In the genomic region with DNA sequence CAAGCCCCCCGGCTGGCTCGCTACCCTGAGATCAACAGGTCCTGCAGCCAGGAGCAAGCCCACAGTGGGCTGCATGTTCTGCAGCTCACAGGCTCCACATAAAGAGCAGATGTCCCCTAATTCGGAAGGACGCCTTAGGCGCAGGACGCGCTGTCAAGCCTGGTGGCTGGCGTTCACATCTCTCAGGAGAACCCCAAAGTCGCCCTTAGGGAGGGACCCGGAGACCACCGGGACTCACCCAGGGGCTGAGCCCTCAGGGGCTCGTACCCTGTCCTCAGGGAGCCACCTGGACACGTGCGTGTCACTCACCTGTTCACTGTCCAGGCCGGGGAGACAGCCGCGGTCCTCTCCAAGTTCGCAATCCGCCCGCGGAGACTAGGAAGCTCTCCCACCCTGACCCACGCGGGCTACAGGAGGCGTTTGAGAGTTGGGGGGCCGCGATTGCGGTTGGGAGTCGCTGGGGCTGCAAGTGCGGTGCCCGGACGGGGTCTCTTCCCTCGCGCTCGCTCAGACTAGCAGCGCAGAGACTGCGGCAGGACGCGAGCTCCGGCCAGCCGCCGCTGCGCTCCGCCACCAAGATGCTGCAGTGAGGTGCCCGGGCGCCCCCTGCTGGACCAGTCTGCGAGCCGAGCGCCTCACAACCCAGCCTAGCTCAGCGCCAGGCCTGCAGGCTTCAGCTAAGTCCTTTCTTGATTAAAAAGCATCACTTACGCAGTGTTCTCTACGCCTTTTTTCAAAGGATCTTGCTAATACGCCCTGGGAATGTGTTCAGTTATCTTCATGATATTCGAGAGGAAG, we compare ENCODE assay signal across 8 mouse cellular contexts. TPM values are rescaled to one million over a fixed set of nuclear protein-coding genes. Genes with fewer than 3 reads are reported as not detected.
DNase-seq lines count a peak whose midpoint lies in the region; ATAC-seq and TF ChIP-seq lines count a peak whose summit lies in the region.

No protein-coding gene starts in this region.

- H3K4me3 ChIP-seq in forebrain, embryonic 13.5 days, result peak overlapping the region; percentile 50
- H3K4me3 ChIP-seq in heart, postnatal 0 days (ENCODE audit: low read depth, low read length), result peak overlapping the region; percentile 58
- H3K4me3 ChIP-seq in liver, embryonic 14.5 days (ENCODE audit: insufficient read depth in 1 of 2, low read depth in 2 of 2, low read length in 2 of 2), result peak overlapping the region; percentile 20 to 34
- peak overlapping the region; percentile 64 for H3K4me3 ChIP-seq in stomach, embryonic 14.5 days (ENCODE audit: low read depth, low read length)

- DNase-seq in B cell, adult 2 months, result peak; percentile 90
- peak; percentile 17 for DNase-seq in c-Kit-positive CD71-positive TER-119-negative erythroid progenitor cells, embryonic 14.5 days (ENCODE audit: low read depth)
- peak; percentile 81 for DNase-seq in heart, postnatal 0 days (ENCODE audit: low spot score)
- peak; percentile 98 for DNase-seq in kidney, postnatal 4 days
- DNase-seq in liver, embryonic 14.5 days (ENCODE audit: low read depth in 3 of 3, low spot score in 3 of 3), result peak; percentile 20 to 35 (median 20)
- peak; percentile 93 for DNase-seq in neural tube, embryonic 10.5 days (ENCODE audit: extremely low spot score, low spot score)

- no peak for TF ChIP-seq EP300 in heart, postnatal 0 days (IDR thresholded peaks at IDR 0.05; ENCODE audit: low read depth)
- no peak for TF ChIP-seq EP300 in liver, embryonic 14.5 days (IDR thresholded peaks at IDR 0.05; ENCODE audit: low read depth)

- no peaks in the 10 kb centered on the region for H3K9me3 ChIP-seq in forebrain, embryonic 13.5 days (replicated peaks)
- no peaks in the 10 kb centered on the region for H3K9me3 ChIP-seq in heart, postnatal 0 days (replicated peaks; ENCODE audit: control insufficient read depth, low read length)
- no peaks in the 10 kb centered on the region for H3K9me3 ChIP-seq in liver, embryonic 14.5 days (ENCODE audit: control insufficient read depth, low read length)
- no peaks in the 10 kb centered on the region for H3K9me3 ChIP-seq in stomach, embryonic 14.5 days (ENCODE audit: control insufficient read depth, low read depth, low read length)

- peaks cover 21% of the 10 kb centered on the region for H3K4me1 ChIP-seq in forebrain, embryonic 13.5 days
- no peaks in the 10 kb centered on the region for H3K4me1 ChIP-seq in heart, postnatal 0 days (ENCODE audit: control insufficient read depth, insufficient read depth)
- H3K4me1 ChIP-seq in liver, embryonic 14.5 days (replicated peaks; ENCODE audit: control insufficient read depth in 2 of 2, insufficient read depth in 2 of 2, low read length in 1 of 2), result no peaks in the 10 kb centered on the region
- H3K4me1 ChIP-seq in stomach, embryonic 14.5 days (ENCODE audit: control insufficient read depth, insufficient read depth, low read length), result peaks cover 8% of the 10 kb centered on the region

- H3K27me3 ChIP-seq in forebrain, embryonic 13.5 days, result peaks cover 18% of the 10 kb centered on the region
- peaks cover 17% of the 10 kb centered on the region for H3K27me3 ChIP-seq in heart, postnatal 0 days (ENCODE audit: control insufficient read depth, insufficient read depth, low read length)
- H3K27me3 ChIP-seq in liver, embryonic 14.5 days (ENCODE audit: control insufficient read depth, insufficient read depth, low read length), result peaks cover 13% of the 10 kb centered on the region
- H3K27me3 ChIP-seq in stomach, embryonic 14.5 days (ENCODE audit: control insufficient read depth, insufficient read depth, low read length), result no peaks in the 10 kb centered on the region

- peak overlapping the region; percentile 91 for H3K4me2 ChIP-seq in forebrain, embryonic 13.5 days
- H3K4me2 ChIP-seq in heart, postnatal 0 days (ENCODE audit: low read depth, low read length), result peak overlapping the region; percentile 91
- peak overlapping the region; percentile 42 for H3K4me2 ChIP-seq in liver, embryonic 14.5 days (ENCODE audit: low read depth)
- H3K4me2 ChIP-seq in stomach, embryonic 14.5 days (replicated peaks; ENCODE audit: low read depth, low read length), result peak overlapping the region; percentile 71

- under 1% methylated on average over 53 of the region's 53 CpGs for WGBS in forebrain, embryonic 13.5 days
- 2% methylated on average over 48 of the region's 53 CpGs for WGBS in heart, postnatal 0 days
- WGBS in liver, embryonic 14.5 days (ENCODE audit: insufficient replicate concordance), result 1% methylated on average over 46 of the region's 53 CpGs
- 1% methylated on average over 52 of the region's 53 CpGs for WGBS in stomach, embryonic 14.5 days

- H3K9ac ChIP-seq in forebrain, embryonic 13.5 days, result peak overlapping the region; percentile 58
- peak overlapping the region; percentile 53 for H3K9ac ChIP-seq in heart, postnatal 0 days (replicated peaks; ENCODE audit: low read depth, low read length)
- H3K9ac ChIP-seq in liver, embryonic 14.5 days (replicated peaks), result no peak overlapping the region
- H3K9ac ChIP-seq in stomach, embryonic 14.5 days (replicated peaks; ENCODE audit: low read depth, low read length), result peak overlapping the region; percentile 43

- H3K36me3 ChIP-seq in forebrain, embryonic 13.5 days (ENCODE audit: poor library complexity, severe bottlenecking), result no peaks in the 10 kb centered on the region
- H3K36me3 ChIP-seq in heart, postnatal 0 days (replicated peaks; ENCODE audit: control insufficient read depth, insufficient read depth, low read length), result no peaks in the 10 kb centered on the region
- no peaks in the 10 kb centered on the region for H3K36me3 ChIP-seq in liver, embryonic 14.5 days (replicated peaks; ENCODE audit: control insufficient read depth, insufficient read depth, low read depth)
- no peaks in the 10 kb centered on the region for H3K36me3 ChIP-seq in stomach, embryonic 14.5 days (ENCODE audit: control insufficient read depth, insufficient read depth, low read length)

- ATAC-seq in forebrain, embryonic 13.5 days, result peak; percentile 97
- ATAC-seq in heart, postnatal 0 days (ENCODE audit: insufficient read depth, low read depth), result peak; percentile 92
- ATAC-seq in liver, embryonic 14.5 days (ENCODE audit: insufficient read depth), result peak; percentile 69
- peak; percentile 91 for ATAC-seq in stomach, embryonic 14.5 days (ENCODE audit: insufficient number of reproducible peaks, insufficient read depth, low FRiP score, low read depth)

- TF ChIP-seq CTCF in heart, postnatal 0 days (IDR thresholded peaks at IDR 0.05; ENCODE audit: low read depth), result peak; percentile 95
- peak; percentile 82 for TF ChIP-seq CTCF in liver, embryonic 14.5 days (IDR thresholded peaks at IDR 0.05; ENCODE audit: low read depth)

- no peak overlapping the region for H3K27ac ChIP-seq in forebrain, embryonic 13.5 days
- H3K27ac ChIP-seq in heart, postnatal 0 days (ENCODE audit: low read depth), result 0 out of 2 replicates have a peak overlapping the region, but pooled peaks have one; percentile 2
- no peak overlapping the region for H3K27ac ChIP-seq in liver, embryonic 14.5 days
- H3K27ac ChIP-seq in stomach, embryonic 14.5 days (ENCODE audit: low read length), result peak overlapping the region; percentile 49; the same call in 1 of the 2 replicates

RNA-seq across cellular contexts. Expression of gene Rerg, which starts 0.9 kb away (rescaled TPM):
- 3.4 and 4.1 TPM in 2 replicates for polyA plus RNA-seq in forebrain, embryonic 13.5 days (2015; fragmentation: Nextera tagmentation; extraction: Ambion mirVana)
- 0.88 and 1.6 TPM in 2 replicates for total RNA-seq in heart, postnatal 0 days (2014; rRNA removed; ENCODE audit: low replicate concordance)
- 4.3 and 5.1 TPM in 2 replicates for polyA plus RNA-seq in heart, postnatal 0 days (2015; fragmentation: Nextera tagmentation; extraction: Ambion mirVana)
- polyA plus RNA-seq in liver, embryonic 14.5 days (2012; rRNA removed), result 1.0 and 1.2 TPM in 2 replicates
- 1.9 and 2.3 TPM in 2 replicates for polyA plus RNA-seq in liver, embryonic 14.5 days (2014; fragmentation: Nextera tagmentation; extraction: Ambion mirVana)
- 32.6 and 36.5 TPM in 2 replicates for polyA plus RNA-seq in stomach, embryonic 14.5 days (2014; fragmentation: Nextera tagmentation; extraction: Ambion mirVana)

Comparison
In these comparisons a context has a peak if more than half of its experiments do, and no peak if none do; other contexts are left out.
1. DNase-seq: peak in every context shown above with its lines; median percentile 98 in kidney, postnatal 4 days; 93 in neural tube, embryonic 10.5 days; 90 in B cell, adult 2 months; 81 in heart, postnatal 0 days; 20 in liver, embryonic 14.5 days; 17 in c-Kit-positive CD71-positive TER-119-negative erythroid progenitor cells, embryonic 14.5 days.
2. H3K27ac ChIP-seq: peak in heart, postnatal 0 days (single experiment) and stomach, embryonic 14.5 days (single experiment); none in forebrain, embryonic 13.5 days (single experiment) and liver, embryonic 14.5 days (single experiment).
3. Peak in every context shown above with its lines, with median percentiles within 50 percentile points of each other: ATAC-seq, H3K4me2 ChIP-seq and H3K4me3 ChIP-seq.